Mouse (Mus musculus) neural tube, embryonic 12.5 days (tissue): ENCODE results near the gene A730061H03Rik. TPM values are rescaled to one million over a fixed set of nuclear protein-coding genes. Genes with fewer than 3 reads are reported as not detected.

Experiments
- ATAC-seq: fragments of 200-750 bp; cut with Nextera tagmentation; 2 replicates; pipeline ENCODE4 v1.8.0; 2017; ENCODE audit warnings: low read depth, mild to moderate bottlenecking, moderate TSS enrichment, moderate library complexity; ENCODE audit not compliant: low FRiP score
- H3K27ac ChIP-seq: fragments of 300-500 bp; sonication (generic); 2 replicates; pipeline ENCODE4 v1.5.1; 2016
- H3K27me3 ChIP-seq: fragments of 300-500 bp; sonication (generic); replicated peaks from 2 replicates; pipeline ENCODE4 v1.6.1; 2016; ENCODE audit warnings: mild to moderate bottlenecking
- H3K36me3 ChIP-seq: fragments of 300-500 bp; sonication (generic); 2 replicates; pipeline ENCODE4 v1.6.1; 2016; ENCODE audit warnings: mild to moderate bottlenecking
- H3K4me1 ChIP-seq: fragments of 300-500 bp; sonication (generic); 2 replicates; pipeline ENCODE4 v1.6.1; 2016
- H3K4me2 ChIP-seq: fragments of 300-500 bp; sonication (generic); replicated peaks from 2 replicates; pipeline ENCODE4 v1.6.1; 2016; ENCODE audit warnings: mild to moderate bottlenecking
- H3K4me3 ChIP-seq: fragments of 300-500 bp; sonication (generic); 2 replicates; pipeline ENCODE4 v1.5.1; 2016
- H3K9ac ChIP-seq: fragments of 300-500 bp; sonication (generic); 2 replicates; pipeline ENCODE4 v1.6.1; 2016; ENCODE audit warnings: mild to moderate bottlenecking
- H3K9me3 ChIP-seq: fragments of 300-500 bp; sonication (generic); 2 replicates; pipeline ENCODE4 v1.6.1; 2016; ENCODE audit warnings: mild to moderate bottlenecking
- WGBS: fragments of 180-500 bp; shearing (Covaris S2); methylation state at CpG from one replicate; pipeline ENCODE4 v1.1.7; 2016; 5-methylcytosine and 5-hydroxymethylcytosine counted together
- polyA plus RNA-seq: library from polyadenylated mRNA; unstranded; fragments of >200 nt; fragmentation: Nextera tagmentation; extraction: Ambion mirVana; gene quantifications from 2 replicates; pipeline ENCODE4 v1.2.1, GENCODE M21; 2016

The A730061H03Rik gene
- polyA plus RNA-seq, 1 experiment from 2014 or later = not detected

- ATAC-seq = no peak
- Histone ChIP-seq H3K9ac (no peak within 1 kb of the TSS), H3K36me3 (peaks cover 5% of the 10 kb centered on the region), H3K4me3 (no peak within 1 kb of the TSS), H3K4me1 (peaks cover 13% of the 10 kb centered on the region; the same call in 1 of the 2 replicates), H3K9me3 (no peaks in the 10 kb centered on the region), H3K27me3 (0 out of 2 replicates have a peak, but pooled peaks cover 4% of the 10 kb centered on the region), H3K4me2 (0 out of 2 replicates have a peak within 1 kb of the TSS, but pooled peaks have one; percentile 19), H3K27ac (no peak within 1 kb of the TSS)
- 68% methylated on average over 22 of the region's 22 CpGs for WGBS
Observed at GRCm38 (mm10) chr14:55510125-55510731, 50.0 kb downstream of the A730061H03Rik start, which contains the start of gene Cpne6. Gene Cpne6 (plus strand): TSS chr14:55510445.

Other genes with a start within 250 kb of the A730061H03Rik start
- 41.5 and 41.7 TPM in 2 replicates for gene Dhrs4, start 81.6 kb downstream of the A730061H03Rik start, polyA plus RNA-seq
- gene Carmil3, start 69.8 kb downstream of the A730061H03Rik start, polyA plus RNA-seq = 16.1 and 16.8 TPM in 2 replicates
- gene Cpne6, start 50.0 kb downstream of the A730061H03Rik start, polyA plus RNA-seq = 1.4 and 2.4 TPM in 2 replicates
- 0.10 and 0.19 TPM in 2 replicates for gene Nrl, start 35.4 kb downstream of the A730061H03Rik start, polyA plus RNA-seq
- gene Pck2, start 20.1 kb downstream of the A730061H03Rik start, polyA plus RNA-seq = 18.2 and 21.0 TPM in 2 replicates
- 103 and 105 TPM in 2 replicates for gene Dcaf11, start 400 bp downstream of the A730061H03Rik start, polyA plus RNA-seq
- 4.0 and 4.3 TPM in 2 replicates for gene Fitm1, start 15.2 kb upstream of the A730061H03Rik start, polyA plus RNA-seq
- 120 and 128 TPM in 2 replicates for gene Psme1, start 17.7 kb upstream of the A730061H03Rik start, polyA plus RNA-seq
- gene Emc9, start 24.9 kb upstream of the A730061H03Rik start, polyA plus RNA-seq = 8.9 and 12.7 TPM in 2 replicates
- 212 and 223 TPM in 2 replicates for gene Psme2, start 30.7 kb upstream of the A730061H03Rik start, polyA plus RNA-seq
- gene Rnf31, start 31.3 kb upstream of the A730061H03Rik start, polyA plus RNA-seq = 17.8 and 21.0 TPM in 2 replicates
- 8.8 and 9.0 TPM in 2 replicates for gene Irf9, start 43.2 kb upstream of the A730061H03Rik start, polyA plus RNA-seq
- 20.6 and 22.8 TPM in 2 replicates for gene Rec8, start 57.6 kb upstream of the A730061H03Rik start, polyA plus RNA-seq
- 73.7 and 85.6 TPM in 2 replicates for gene Ipo4, start 75.6 kb upstream of the A730061H03Rik start, polyA plus RNA-seq
- 2.1 and 3.6 TPM in 2 replicates for gene Gm49378, start 77.5 kb upstream of the A730061H03Rik start, polyA plus RNA-seq
- gene Tm9sf1, start 83.4 kb upstream of the A730061H03Rik start, polyA plus RNA-seq = 62.7 and 68.6 TPM in 2 replicates
- gene Tssk4, start 89.8 kb upstream of the A730061H03Rik start, polyA plus RNA-seq = 0.53 and 0.77 TPM in 2 replicates
- 70.1 and 71.0 TPM in 2 replicates for gene Mdp1, start 100.1 kb upstream of the A730061H03Rik start, polyA plus RNA-seq
- 60.7 and 61.6 TPM in 2 replicates for gene Gmpr2, start 111.5 kb upstream of the A730061H03Rik start, polyA plus RNA-seq
- 555 and 567 TPM in 2 replicates for gene Nedd8, start 111.7 kb upstream of the A730061H03Rik start, polyA plus RNA-seq
- gene Tinf2, start 121.4 kb upstream of the A730061H03Rik start, polyA plus RNA-seq = 44.1 and 45.7 TPM in 2 replicates
- 0.34 and 0.36 TPM in 2 replicates for gene Tgm1, start 153.5 kb upstream of the A730061H03Rik start, polyA plus RNA-seq
- gene Rabggta, start 161.9 kb upstream of the A730061H03Rik start, polyA plus RNA-seq = 42.0 and 46.3 TPM in 2 replicates
- gene Dhrs1, start 185.3 kb upstream of the A730061H03Rik start, polyA plus RNA-seq = 74.1 and 81.8 TPM in 2 replicates
- gene Nop9, start 185.3 kb upstream of the A730061H03Rik start, polyA plus RNA-seq = 44.2 and 47.0 TPM in 2 replicates
- gene Cideb, start 198.1 kb upstream of the A730061H03Rik start, polyA plus RNA-seq = 0.30 TPM in 1 of 2 replicates, not detected in the other
- 0.37 and 0.52 TPM in 2 replicates for gene Ltb4r2, start 201.0 kb upstream of the A730061H03Rik start, polyA plus RNA-seq
- 0.23 and 0.37 TPM in 2 replicates for gene Ltb4r1, start 205.6 kb upstream of the A730061H03Rik start, polyA plus RNA-seq
- 9.2 and 10.1 TPM in 2 replicates for gene Adcy4, start 223.7 kb upstream of the A730061H03Rik start, polyA plus RNA-seq
- gene Ripk3, start 228.5 kb upstream of the A730061H03Rik start, polyA plus RNA-seq = 7.9 and 8.7 TPM in 2 replicates